Mouse (Mus musculus): Measurements from ENCODE around the gene Catip.
"Not testable (repeated sequence)": the region's sequence is repeated elsewhere in the genome, so short reads cannot be mapped to it uniquely, and the experiment has no call there.

Gene Catip

GRCm38 (mm10) chr1:74384525-74384924, 22.6 kb downstream of the Catip start:
- no peak for DNase-seq (ENCODE audit: low spot score in 2 of 2)

GRCm38 (mm10) chr1:74385064-74385463, 23.2 kb downstream of the Catip start:
- DNase-seq (ENCODE audit: low spot score in 2 of 2), result no peak

- DNase-seq (ENCODE audit: low spot score in 2 of 2), result no peak
Observed at GRCm38 (mm10) chr1:74385531-74385930, 23.6 kb downstream of the Catip start.

- no peak for DNase-seq (ENCODE audit: low spot score in 2 of 2)
Observed at GRCm38 (mm10) chr1:74386363-74386713, 24.4 kb downstream of the Catip start.

- DNase-seq (ENCODE audit: low spot score in 2 of 2), result peak; percentile 87 to 90
Observed at GRCm38 (mm10) chr1:74386714-74387385, 24.9 kb downstream of the Catip start.

- DNase-seq (ENCODE audit: low spot score in 2 of 2), result no peak
Observed at GRCm38 (mm10) chr1:74387386-74387988, 25.6 kb downstream of the Catip start.

GRCm38 (mm10) chr1:74388398-74388920, 26.6 kb downstream of the Catip start:
- DNase-seq (ENCODE audit: low spot score in 2 of 2), result no peak

- no peak for DNase-seq (ENCODE audit: low spot score in 2 of 2)
Observed at GRCm38 (mm10) chr1:74389831-74390286, 28.0 kb downstream of the Catip start.

- no peak for DNase-seq (ENCODE audit: low spot score in 2 of 2)
Observed at GRCm38 (mm10) chr1:74390287-74390906, 28.5 kb downstream of the Catip start.

- peak; percentile 91 to 93 for DNase-seq (ENCODE audit: low spot score in 2 of 2)
Observed at GRCm38 (mm10) chr1:74390924-74391748, 29.2 kb downstream of the Catip start, which contains the start of gene Ctdsp1. Gene Ctdsp1, plus strand, starts transcription at chr1:74391509.

GRCm38 (mm10) chr1:74391844-74392441, 30.0 kb downstream of the Catip start:
- peak in 1 of 2 experiments; percentile 32 for DNase-seq (ENCODE audit: low spot score in 2 of 2)

- DNase-seq (ENCODE audit: low spot score in 2 of 2), result no peak
Observed at GRCm38 (mm10) chr1:74392446-74392994, 30.6 kb downstream of the Catip start.

- no peak for DNase-seq (ENCODE audit: low spot score in 2 of 2)
Observed at GRCm38 (mm10) chr1:74393010-74393409, 31.1 kb downstream of the Catip start.

GRCm38 (mm10) chr1:74393697-74394096, 31.8 kb downstream of the Catip start:
- DNase-seq (ENCODE audit: low spot score in 2 of 2), result no peak

- DNase-seq (ENCODE audit: low spot score in 2 of 2), result no peak
Observed at GRCm38 (mm10) chr1:74394311-74394710, 32.4 kb downstream of the Catip start.

- DNase-seq (ENCODE audit: low spot score in 2 of 2), result no peak
Observed at GRCm38 (mm10) chr1:74394858-74395257, 33.0 kb downstream of the Catip start.

- no peak for DNase-seq (ENCODE audit: low spot score in 2 of 2)
Observed at GRCm38 (mm10) chr1:74395290-74395689, 33.4 kb downstream of the Catip start.

GRCm38 (mm10) chr1:74396456-74397222, 34.7 kb downstream of the Catip start:
- not testable (repeated sequence) for DNase-seq (ENCODE audit: low spot score in 2 of 2)

- peak; percentile 84 to 86 for DNase-seq (ENCODE audit: low spot score in 2 of 2)
Observed at GRCm38 (mm10) chr1:74397268-74397918, 35.5 kb downstream of the Catip start.
